Mouse (Mus musculus): Measurements from ENCODE around the gene Hist1h2bp. TPM values are rescaled to one million over a fixed set of nuclear protein-coding genes. Genes with fewer than 3 reads are reported as not detected.
"Not testable (repeated sequence)": the region's sequence is repeated elsewhere in the genome, so short reads cannot be mapped to it uniquely, and the experiment has no call there.

Gene Hist1h2bp
- total RNA-seq, 2 experiments from 2014 or later: 3.8 to 6.5 TPM

DNA sequence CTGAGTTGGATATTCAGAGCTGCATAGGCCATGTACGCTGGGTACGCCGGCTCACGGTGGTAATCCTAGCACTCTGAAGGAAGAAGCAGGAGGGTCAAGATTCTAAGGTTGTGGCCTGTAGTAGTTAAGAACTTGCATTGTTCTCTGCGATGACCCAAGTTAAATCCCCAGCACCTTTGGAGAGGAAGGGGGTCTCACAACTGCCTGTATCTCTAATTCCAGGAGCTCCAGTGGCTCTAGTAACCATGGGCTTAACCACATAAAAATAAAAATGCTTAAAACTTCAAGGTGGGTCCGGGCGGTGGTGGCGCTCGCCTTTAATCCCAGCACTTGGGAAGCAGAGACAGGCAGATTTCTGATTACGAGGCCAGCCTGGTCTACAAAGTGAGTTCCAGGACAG is 43.1 kb downstream of the Hist1h2bp start:
- DNase-seq: no peak
- intact Hi-C loops (cut with DNase I): no loop called here

DNA sequence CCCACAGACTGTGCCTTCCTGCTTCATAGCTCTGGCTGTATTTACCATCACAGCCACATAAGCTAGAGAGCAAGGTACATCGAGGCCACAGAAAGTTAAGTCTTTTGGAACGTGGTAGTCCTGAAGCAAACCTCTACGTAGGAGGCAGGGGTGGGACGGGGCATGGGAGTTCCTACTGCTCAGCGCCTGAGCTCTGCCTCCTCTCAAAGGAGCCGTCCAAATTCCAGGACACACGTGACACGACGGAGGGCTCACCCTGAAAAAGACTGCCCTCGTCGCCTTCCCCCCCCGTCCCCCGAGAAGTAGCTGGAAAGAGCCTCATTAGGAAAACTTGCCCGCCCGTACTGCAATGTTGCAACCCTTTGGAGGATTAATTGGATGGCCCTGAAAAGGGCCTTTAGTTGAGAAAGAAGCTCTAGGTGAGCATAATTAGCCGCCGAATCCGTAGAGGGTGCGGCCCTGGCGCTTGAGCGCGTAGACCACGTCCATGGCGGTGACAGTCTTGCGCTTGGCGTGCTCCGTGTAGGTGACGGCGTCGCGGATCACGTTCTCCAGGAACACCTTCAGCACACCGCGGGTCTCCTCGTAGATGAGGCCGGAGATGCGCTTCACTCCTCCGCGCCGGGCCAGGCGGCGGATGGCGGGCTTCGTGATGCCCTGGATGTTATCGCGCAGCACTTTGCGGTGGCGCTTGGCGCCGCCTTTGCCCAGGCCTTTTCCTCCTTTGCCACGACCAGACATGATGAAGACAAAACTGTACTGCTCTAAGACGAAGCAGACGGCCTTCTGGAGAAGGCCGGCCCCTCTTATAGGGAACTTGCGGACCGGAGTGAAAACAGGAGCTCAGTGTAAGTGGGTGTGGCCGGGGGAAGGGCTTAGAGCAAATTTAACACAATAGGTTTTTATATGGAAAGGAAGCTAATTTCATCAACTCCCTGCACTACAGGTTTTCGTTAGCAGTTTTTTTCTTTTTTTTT is 44.4 kb downstream of the Hist1h2bp start, which contains the start of gene Hist1h4n:
Hist1h4n (minus strand) TSS at position 779 of the 977 bp plus-strand sequence.
- DNase-seq; intact Hi-C loops (cut with DNase I): not testable (repeated sequence)

DNA sequence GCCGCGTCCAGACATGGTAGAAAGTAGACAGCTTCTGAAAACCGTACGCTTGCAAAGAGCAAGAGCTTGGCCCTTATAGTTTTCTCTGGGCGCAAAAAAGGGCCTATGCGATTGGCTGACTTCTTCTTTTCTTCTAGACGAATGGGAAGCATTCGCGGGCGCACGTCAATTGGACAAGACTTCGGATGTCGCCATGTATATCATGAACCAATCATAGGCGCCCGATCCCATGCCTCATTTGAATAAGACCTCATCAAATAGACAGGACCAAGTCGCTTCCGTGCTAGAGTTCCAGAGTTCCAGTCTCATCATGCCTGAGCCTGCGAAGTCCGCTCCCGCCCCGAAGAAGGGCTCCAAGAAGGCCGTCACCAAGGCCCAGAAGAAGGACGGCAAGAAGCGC is 46.2 kb downstream of the Hist1h2bp start, which contains the start of the genes Hist1h2ap and Hist1h2br:
Hist1h2ap (minus strand) TSS at position 47 of the 400 bp plus-strand sequence.
Hist1h2br (plus strand) TSS at position 283 of the 400 bp plus-strand sequence.
- DNase-seq; intact Hi-C loops (cut with DNase I): not testable (repeated sequence)

Small RNA genes lying within 50 kb of the gene (microRNA-seq; reads per million reads assigned to microRNA genes)
- gene Gm19658 (0 reads per million in 2 experiments), gene Gm44346 (0 reads per million in 2 experiments), gene Gm44454 (0 reads per million in 2 experiments), gene Gm44466 (0 reads per million in 2 experiments)

Other genes starting within 250 kb of the Hist1h2bp start
- not detected for gene Olfr1366, start 244.7 kb upstream of the Hist1h2bp start, total RNA-seq (2021)
- not detected for gene Olfr1535, start 227.6 kb upstream of the Hist1h2bp start, total RNA-seq (2021)
- not detected for gene Olfr1364, start 205.7 kb upstream of the Hist1h2bp start, total RNA-seq (2021)
- gene Olfr1362, start 173.4 kb upstream of the Hist1h2bp start, total RNA-seq (2021): not detected
- not detected for gene Olfr11, start 144.9 kb upstream of the Hist1h2bp start, total RNA-seq (2021)
- gene Olfr1361, start 124.1 kb upstream of the Hist1h2bp start, total RNA-seq (2021): not detected
- not detected for gene Olfr1360, start 110.1 kb upstream of the Hist1h2bp start, total RNA-seq (2021)
- not detected for gene Olfr1359, start 89.3 kb upstream of the Hist1h2bp start, total RNA-seq (2021)
- gene Hist1h2bl, start 71.3 kb upstream of the Hist1h2bp start, total RNA-seq (2021): 10 to 100 TPM; 10.7 to 18.2 TPM
- 1 to 10 TPM; 3.3 to 8.8 TPM for gene Hist1h2ai, start 71.0 kb upstream of the Hist1h2bp start, total RNA-seq (2021)
- gene Hist1h3h, start 69.8 kb upstream of the Hist1h2bp start, total RNA-seq (2021): 10 to 100 TPM; 12.6 to 15.0 TPM
- 1 to 10 TPM; 2.0 to 3.5 TPM for gene Hist1h2bm, start 65.4 kb upstream of the Hist1h2bp start, total RNA-seq (2021)
- gene Hist1h4j, start 52.4 kb upstream of the Hist1h2bp start, total RNA-seq (2021): 1 to 10 TPM; 2.0 to 3.2 TPM
- gene Hist1h4k, start 37.0 kb upstream of the Hist1h2bp start, total RNA-seq (2021): 10 to 100 TPM; 27.0 to 38.7 TPM
- 1 to 10 TPM; 2.1 to 4.8 TPM for gene Hist1h2ak, start 33.6 kb upstream of the Hist1h2bp start, total RNA-seq (2021)
- 1 to 10 TPM; 6.9 to 9.3 TPM for gene Hist1h2bn, start 33.3 kb upstream of the Hist1h2bp start, total RNA-seq (2021)
- gene Hist1h1b, start 6.8 kb upstream of the Hist1h2bp start, total RNA-seq (2021): 1 to 10 TPM; 4.7 to 6.6 TPM
- gene Hist1h3i, start 4.1 kb upstream of the Hist1h2bp start, total RNA-seq (2021): 10 to 100 TPM; 11.9 to 24.7 TPM
- 1 to 10 TPM; 1.0 to 2.0 TPM for gene Hist1h2an, start 243 bp upstream of the Hist1h2bp start, total RNA-seq (2021)
- gene Hist1h2bq, start 22.7 kb downstream of the Hist1h2bp start, total RNA-seq (2021): 10 to 100 TPM; 18.8 to 22.7 TPM
- 1 to 10 TPM in 1 of 2 experiments, under 1 TPM in 1; 0.81 to 6.5 TPM for gene Hist1h2ao, start 23.0 kb downstream of the Hist1h2bp start, total RNA-seq (2021)
- 10 to 100 TPM; 61.4 to 75.8 TPM for gene Hist1h4m, start 24.3 kb downstream of the Hist1h2bp start, total RNA-seq (2021)
- gene Hist1h4n, start 44.7 kb downstream of the Hist1h2bp start, total RNA-seq (2021): not detected
- 10 to 100 TPM; 11.5 to 14.3 TPM for gene Hist1h2ap, start 46.0 kb downstream of the Hist1h2bp start, total RNA-seq (2021)
- 10 to 100 TPM; 19.2 to 22.2 TPM for gene Hist1h2br, start 46.3 kb downstream of the Hist1h2bp start, total RNA-seq (2021)
- gene Zfp184, start 157.6 kb downstream of the Hist1h2bp start, total RNA-seq (2021): under 1 TPM; 0.26 to 0.30 TPM
- gene Pom121l2, start 193.7 kb downstream of the Hist1h2bp start, total RNA-seq (2021): not detected
- gene Prss16, start 222.3 kb downstream of the Hist1h2bp start, total RNA-seq (2021): 1 to 10 TPM in 1 of 2 experiments, not detected in 1; 5.4 TPM
- 10 to 100 TPM; 12.2 to 13.3 TPM for gene Hist1h2ah, start 248.1 kb downstream of the Hist1h2bp start, total RNA-seq (2021)
- 10 to 100 TPM; 10.8 to 26.5 TPM for gene Hist1h2bk, start 248.4 kb downstream of the Hist1h2bp start, total RNA-seq (2021)